Mouse (Mus musculus): ENCODE measurements around the gene Rtn4r.

Gene Rtn4r

GRCm38 (mm10) chr16:18125131-18125530 is 2.3 kb upstream of the Rtn4r start:
- DNase-seq, result no peak

GRCm38 (mm10) chr16:18126211-18126610 is 1.2 kb upstream of the Rtn4r start:
- DNase-seq, result no peak

- no peak for DNase-seq
These were observed 575 bp downstream of the Rtn4r start for GRCm38 (mm10) chr16:18127871-18128563.

- DNase-seq, result no peak
These were observed 1.1 kb downstream of the Rtn4r start for GRCm38 (mm10) chr16:18128564-18128935.

- DNase-seq, result no peak
These were observed 2.0 kb downstream of the Rtn4r start for GRCm38 (mm10) chr16:18129413-18129812.

DNA sequence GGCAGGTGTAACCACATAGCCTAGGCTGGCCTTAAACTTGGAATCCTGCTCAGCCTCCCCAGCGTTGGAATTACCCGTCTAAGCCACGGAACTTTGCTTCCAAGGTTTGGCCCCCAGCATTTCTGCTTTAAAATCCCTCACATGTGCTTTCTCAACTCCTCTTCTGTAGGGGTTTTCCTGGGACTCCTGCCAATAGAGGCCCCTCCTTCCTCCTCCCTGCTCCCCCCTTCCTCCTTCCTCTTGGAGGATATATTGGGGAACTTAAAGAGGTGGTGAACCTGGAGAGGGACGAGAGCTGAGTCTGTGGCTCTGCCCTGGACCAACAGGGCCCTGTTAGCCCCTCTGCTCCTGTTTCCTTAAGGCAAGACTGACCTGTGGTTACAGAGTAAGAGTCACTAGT is 2.8 kb downstream of the Rtn4r start:
- no peak for DNase-seq

DNA sequence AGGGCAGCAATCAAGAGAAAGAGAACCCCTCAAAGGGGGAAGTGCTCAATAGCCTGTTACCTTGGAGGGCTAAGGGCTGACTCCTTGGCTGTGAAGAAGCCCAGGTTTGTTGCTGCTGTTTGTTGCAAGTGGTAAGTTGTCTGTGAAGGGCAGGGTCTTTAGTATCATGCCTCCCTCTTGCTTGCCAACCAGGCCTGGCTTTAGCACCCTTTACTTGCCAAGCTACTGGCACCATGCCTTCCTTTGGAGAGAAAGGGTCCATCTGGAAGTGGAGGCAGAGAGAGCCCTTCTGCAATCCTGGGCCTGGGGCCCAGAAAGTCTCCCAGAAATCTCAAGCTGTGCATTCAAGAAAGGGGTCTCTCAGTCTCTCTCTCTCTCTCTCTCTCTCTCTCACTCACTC is 3.3 kb downstream of the Rtn4r start:
- no peak for DNase-seq

DNA sequence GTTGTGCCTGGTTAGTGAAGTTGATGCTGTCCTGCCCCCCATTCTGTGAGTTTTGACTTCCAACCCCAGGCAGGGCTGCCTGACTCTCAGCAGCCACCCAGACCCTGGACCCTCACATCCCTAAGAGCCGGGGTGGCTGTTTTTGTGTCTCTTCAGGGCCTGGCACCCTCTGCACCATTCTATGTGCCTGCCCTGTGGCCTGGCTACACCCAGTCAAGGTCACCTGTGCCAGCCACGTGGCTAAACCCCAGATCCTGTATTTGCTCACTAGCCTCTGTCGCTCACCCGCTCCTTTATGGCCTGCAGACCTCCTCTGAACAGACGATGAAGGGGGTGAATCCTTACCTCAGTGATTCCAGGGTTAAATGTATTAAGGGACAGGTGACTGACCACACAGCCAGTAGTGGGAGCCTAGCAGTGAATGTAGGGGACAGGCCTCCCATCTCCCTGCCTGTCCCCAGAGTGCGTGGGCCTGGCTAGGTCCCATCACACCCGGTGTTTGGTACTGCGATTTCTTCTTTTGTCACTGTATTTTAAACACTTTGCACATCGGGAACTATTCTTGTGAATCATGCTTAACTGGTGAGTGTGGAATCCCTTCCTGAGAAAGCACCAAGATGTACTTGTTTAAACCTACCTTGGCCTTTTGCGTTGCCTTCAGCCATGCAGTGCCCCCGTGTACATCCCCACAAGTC is 4.0 kb downstream of the Rtn4r start:
- no peak for DNase-seq

GRCm38 (mm10) chr16:18132026-18132425 is 4.6 kb downstream of the Rtn4r start:
- no peak for DNase-seq

DNA sequence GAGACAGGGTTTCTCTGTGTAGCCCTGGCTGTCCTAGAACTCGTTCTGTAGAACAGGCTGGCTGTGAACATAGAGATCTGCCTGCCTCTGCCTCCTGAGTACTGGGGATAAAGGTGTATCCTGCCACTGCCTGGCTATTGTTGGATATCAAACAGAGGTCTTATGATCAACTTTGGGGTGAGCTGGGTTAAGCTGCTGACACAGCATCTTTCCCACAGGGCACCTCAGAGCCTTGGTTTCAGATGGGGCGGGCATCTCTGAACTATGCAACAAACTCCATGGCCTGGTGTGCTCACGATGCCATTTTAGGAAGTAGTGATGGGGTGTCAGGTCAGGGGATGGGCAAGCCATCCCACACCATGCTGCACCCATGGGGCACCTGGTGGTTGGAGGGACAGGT is 5.1 kb downstream of the Rtn4r start:
- no peak for DNase-seq

DNA sequence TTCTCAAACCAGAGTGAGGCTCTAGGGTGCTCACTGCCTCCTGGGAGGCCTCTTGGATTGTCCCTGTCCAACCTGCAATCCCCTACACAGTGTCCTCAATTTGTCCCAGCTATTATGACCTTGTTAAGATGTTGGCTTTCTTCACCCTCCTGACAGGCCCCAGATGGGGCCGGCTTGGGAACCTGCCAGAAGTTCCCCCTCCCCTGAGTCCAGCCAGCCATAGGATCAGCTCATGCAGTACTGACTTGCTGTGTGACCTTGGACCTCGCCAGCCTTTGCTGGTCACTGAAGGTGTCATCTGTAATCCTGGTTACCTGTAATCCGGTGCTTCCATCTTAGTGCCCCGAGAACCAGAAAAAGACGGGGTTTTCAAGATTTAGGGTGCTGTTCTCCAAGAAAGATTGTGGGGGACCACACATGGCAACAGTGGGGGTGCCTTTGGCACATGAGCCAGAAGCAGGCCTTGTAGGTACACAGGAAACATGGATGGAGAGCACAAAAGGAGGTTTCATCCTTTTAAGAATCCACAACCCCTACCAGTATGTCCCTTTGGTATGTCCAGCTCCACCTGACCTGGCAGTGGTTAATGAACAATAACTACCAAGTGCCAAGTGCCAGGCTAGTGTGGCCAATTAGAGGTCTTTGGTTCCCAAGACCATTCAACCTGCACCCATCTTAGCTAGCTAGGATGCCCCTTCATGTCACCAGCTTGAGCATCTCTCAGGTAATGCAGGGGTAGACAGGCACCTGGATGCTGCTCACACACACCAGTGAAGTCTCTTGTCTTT is 5.9 kb downstream of the Rtn4r start:
- DNase-seq, result no peak

GRCm38 (mm10) chr16:18135196-18135595 is 7.8 kb downstream of the Rtn4r start:
- no peak for DNase-seq

DNA sequence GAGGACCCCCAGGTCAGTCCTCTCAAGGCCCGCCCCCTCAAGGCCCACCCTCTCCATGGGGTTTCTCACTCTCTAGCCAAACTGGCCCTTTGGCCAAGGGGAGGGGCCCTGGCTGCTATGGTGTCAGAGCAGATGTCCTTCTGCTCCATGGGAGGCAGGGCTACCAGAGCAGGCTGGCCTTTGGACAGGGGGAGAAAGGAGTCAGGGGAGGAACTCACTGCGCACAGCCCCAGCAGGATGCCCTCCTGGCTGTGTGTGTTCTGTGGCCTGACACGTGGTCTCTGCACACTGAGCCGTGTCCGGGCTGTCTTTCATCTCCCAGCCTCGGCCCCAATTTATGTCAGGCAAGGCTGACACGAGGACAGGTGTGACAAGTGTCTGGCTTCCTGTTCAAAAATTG is 8.6 kb downstream of the Rtn4r start:
- DNase-seq, result no peak

DNA sequence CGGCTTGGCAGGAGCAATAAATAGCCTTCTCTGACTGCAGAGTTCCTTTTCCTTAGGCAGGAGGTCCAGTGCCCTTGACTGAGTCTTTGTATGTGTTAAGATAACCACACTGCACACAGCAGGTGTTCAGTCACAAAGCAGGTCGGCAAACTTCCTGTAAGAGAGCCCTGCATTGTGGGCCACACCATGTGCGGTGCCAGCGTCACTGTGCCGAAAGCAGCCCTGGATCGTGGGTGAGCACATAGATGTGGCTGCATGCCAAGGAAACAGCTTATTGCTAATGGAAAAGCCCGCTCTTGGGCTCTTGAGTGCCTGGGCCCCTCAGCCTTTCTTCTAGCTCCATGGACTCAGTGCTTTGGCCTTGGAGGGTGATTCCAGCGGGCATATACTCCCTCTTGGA is 16.8 kb downstream of the Rtn4r start:
- DNase-seq, result peak; percentile 51 to 67

GRCm38 (mm10) chr16:18145341-18145867 is 18.0 kb downstream of the Rtn4r start:
- DNase-seq, result no peak

- DNase-seq, result no peak
These were observed 20.9 kb downstream of the Rtn4r start for GRCm38 (mm10) chr16:18148208-18148876.

GRCm38 (mm10) chr16:18149205-18149604 is 21.8 kb downstream of the Rtn4r start:
- DNase-seq, result no peak

- DNase-seq, result no peak
These were observed 24.7 kb downstream of the Rtn4r start for GRCm38 (mm10) chr16:18152189-18152588.

GRCm38 (mm10) chr16:18152769-18153445 is 25.5 kb downstream of the Rtn4r start:
- no peak for DNase-seq

DNA sequence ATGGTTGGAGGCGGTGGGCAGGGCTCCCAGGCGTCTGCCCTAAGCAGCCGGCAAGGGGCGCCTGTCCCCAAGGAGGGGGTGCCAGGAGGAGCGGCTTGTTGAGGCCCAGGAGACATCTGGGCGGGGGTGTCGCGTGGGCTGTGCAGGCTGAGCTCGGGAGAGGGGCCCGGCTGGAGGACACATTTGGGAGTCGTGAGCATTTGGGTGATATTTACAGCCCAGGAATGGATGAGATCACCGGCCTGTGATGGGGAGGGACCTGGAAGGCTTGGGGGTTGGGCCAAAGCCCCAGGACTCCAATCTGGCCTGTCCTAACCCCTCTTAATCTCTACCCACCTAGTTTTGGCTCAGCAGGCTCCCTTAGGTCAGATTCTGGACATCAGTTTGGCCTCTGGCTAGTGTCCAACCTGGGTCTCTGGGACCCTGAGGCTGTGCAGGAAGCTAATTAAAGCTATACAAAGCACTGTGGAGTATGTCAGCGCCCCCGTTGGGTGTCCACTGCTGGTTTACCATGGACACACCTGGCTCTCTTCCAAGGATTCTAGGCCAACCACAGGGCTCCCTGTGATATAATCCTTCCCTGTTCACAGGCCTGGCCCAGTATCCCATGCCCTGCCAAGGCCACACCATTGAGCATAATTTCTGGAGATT is 27.2 kb downstream of the Rtn4r start:
- no peak for DNase-seq

DNA sequence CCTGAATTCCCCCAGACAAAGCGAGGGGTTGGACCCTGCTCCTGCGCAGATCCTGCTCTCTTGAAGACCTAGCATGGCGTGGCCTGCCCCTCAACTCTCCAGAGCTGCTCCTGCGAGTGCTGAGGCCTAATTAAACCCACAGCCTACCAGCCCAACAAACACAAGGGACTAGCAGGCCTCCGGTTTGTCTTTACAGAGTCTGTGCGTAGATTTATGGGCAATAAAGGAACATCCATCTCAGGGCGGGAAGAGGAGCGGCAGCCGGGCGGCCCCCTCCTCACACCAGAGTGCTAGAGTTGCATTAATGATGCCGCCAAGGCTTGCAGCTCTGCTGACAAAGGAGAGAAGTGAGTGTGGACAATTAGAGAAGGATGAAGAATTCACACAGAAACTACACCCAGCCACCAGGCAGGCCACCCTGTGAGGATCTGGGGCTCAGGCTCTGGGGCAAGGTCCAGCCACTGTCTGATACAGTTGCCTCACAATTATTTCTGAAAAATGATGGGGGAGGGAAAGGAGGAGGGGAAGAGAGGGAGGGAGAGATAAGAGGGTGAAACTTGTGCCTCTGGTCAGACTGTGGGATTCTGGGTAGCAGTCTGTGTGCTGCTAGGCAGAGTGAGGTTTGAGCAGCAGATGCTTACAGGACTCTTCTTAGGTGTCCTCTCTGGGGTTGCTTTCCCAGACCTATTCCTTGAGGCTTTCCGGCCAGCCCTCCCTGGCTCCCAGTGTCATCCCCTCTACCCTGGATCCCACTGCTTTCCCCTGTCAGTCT is 29.3 kb downstream of the Rtn4r start:
- no peak for DNase-seq
